Mouse (Mus musculus): ENCODE data around the gene Yeats4. TPM values are rescaled to one million over a fixed set of nuclear protein-coding genes. Genes with fewer than 3 reads are reported as not detected.

The Yeats4 gene
- polyA plus RNA-seq, 1 experiment, result 59.1 TPM

DNA sequence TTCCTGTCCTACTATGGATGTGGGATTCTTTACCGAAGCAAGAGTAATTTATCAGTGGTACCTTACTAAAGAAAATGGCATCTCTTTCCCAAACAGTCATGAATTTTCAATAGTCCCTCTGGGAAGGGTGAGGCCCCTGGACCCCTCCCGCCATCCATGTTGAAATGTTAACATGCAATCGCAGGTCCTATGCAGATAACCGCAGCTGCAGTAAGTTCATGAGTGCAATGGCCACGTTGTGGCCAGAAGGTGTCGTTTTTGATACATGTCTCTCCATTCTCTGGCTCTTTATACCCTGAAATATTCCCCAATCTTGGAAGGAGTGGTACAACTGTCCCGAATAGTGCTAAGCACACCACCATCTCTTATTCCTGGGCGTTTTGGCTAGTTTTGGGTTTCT lies 787 bp upstream of the Yeats4 start:
- Histone ChIP-seq H3K4me3 (replicated peaks; ENCODE audit: control insufficient read depth, low read depth, low read length) (no peak overlapping the region), H3K27ac (ENCODE audit: control insufficient read depth, insufficient read depth, low read depth, low read length, poor library complexity) (no peak overlapping the region), H3K4me1 (ENCODE audit: control insufficient read depth, insufficient read depth, low read length) (peaks cover 1% of the 10 kb centered on the region; the same call in 1 of the 2 replicates)
- WGBS, result 53% methylated on average over 8 of the region's 8 CpGs
- TF ChIP-seq CTCF (IDR thresholded peaks at IDR 0.05; ENCODE audit: control insufficient read depth, insufficient read depth, low read length) (no peak), POLR2A (IDR thresholded peaks at IDR 0.05; ENCODE audit: borderline replicate concordance, control insufficient read depth, low read depth, low read length) (no peak)

DNA sequence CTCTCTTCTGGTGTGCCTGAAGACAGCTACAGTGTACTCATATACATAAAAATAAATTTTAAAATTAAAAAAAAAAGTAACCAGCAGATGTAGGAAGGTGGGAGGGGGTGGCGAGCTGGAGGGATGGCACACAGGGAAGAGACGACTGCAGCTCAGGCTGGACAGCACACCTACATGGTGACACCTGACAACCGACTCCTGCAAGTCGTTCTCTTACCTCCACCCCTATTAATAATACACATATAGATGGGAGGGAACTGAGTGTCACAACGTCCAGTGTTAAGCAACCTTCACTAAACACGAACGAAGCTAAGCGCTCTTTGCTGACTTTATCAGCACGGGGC lies 577 bp downstream of the Yeats4 start:
- Histone ChIP-seq H3K4me1 (ENCODE audit: control insufficient read depth, insufficient read depth, low read length) (peaks cover 1% of the 10 kb centered on the region; the same call in 1 of the 2 replicates), H3K4me3 (replicated peaks; ENCODE audit: control insufficient read depth, low read depth, low read length) (peak overlapping the region; percentile 81), H3K27ac (ENCODE audit: control insufficient read depth, insufficient read depth, low read depth, low read length, poor library complexity) (peak overlapping the region; percentile 97; the same call in 1 of the 2 replicates)
- 2% methylated on average over 9 of the region's 9 CpGs for WGBS
- TF ChIP-seq POLR2A (IDR thresholded peaks at IDR 0.05; ENCODE audit: borderline replicate concordance, control insufficient read depth, low read depth, low read length) (no peak), CTCF (IDR thresholded peaks at IDR 0.05; ENCODE audit: control insufficient read depth, insufficient read depth, low read length) (no peak)

DNA sequence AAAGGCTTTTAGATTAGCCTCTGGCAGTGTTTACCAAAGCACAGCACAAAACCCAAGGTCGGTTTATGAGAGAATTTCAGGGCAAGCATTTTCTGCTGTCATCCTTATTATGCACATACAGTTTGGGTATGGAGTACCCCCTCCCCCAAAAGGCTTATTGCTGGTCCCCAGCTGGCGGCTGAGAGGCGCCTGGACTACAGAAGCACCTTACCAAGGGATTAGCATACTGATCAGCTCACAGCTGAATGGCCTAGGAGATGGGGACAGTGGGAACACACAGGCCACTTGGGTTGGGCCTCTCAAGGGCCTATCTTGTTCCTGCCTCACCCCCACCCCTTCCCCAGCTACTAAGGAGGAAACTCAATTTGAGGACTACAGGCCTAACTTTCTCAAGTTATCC lies 1.5 kb downstream of the Yeats4 start:
- TF ChIP-seq POLR2A (IDR thresholded peaks at IDR 0.05; ENCODE audit: borderline replicate concordance, control insufficient read depth, low read depth, low read length), result no peak
- no peak for TF ChIP-seq CTCF (IDR thresholded peaks at IDR 0.05; ENCODE audit: control insufficient read depth, insufficient read depth, low read length)
- no peak overlapping the region for H3K4me3 ChIP-seq (replicated peaks; ENCODE audit: control insufficient read depth, low read depth, low read length)
- 86% methylated on average over 3 of the region's 3 CpGs for WGBS
- no peak overlapping the region for H3K27ac ChIP-seq (ENCODE audit: control insufficient read depth, insufficient read depth, low read depth, low read length, poor library complexity)
- peaks cover 1% of the 10 kb centered on the region; the same call in 1 of the 2 replicates for H3K4me1 ChIP-seq (ENCODE audit: control insufficient read depth, insufficient read depth, low read length)

DNA sequence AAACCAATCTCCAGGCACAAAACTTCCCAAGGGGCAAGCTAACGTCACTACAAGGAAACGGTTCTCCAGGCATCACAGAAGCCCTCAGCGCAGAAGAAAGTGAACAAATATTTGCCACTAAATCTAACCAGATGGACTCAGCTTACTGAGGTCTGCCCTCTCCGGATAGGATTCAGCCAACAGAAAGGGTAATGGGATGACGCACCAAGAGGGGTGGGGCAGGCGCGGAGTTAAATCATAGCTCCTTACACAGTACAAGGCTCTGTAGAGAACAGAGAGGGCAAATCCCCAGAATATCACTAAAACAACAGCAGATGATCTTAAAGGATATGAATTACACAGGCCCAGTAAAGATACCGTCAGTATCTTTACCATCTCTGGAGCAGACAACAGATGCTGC lies 6.0 kb downstream of the Yeats4 start:
- no peak overlapping the region for H3K27ac ChIP-seq (ENCODE audit: control insufficient read depth, insufficient read depth, low read depth, low read length, poor library complexity)
- TF ChIP-seq POLR2A (IDR thresholded peaks at IDR 0.05; ENCODE audit: borderline replicate concordance, control insufficient read depth, low read depth, low read length) (no peak), CTCF (IDR thresholded peaks at IDR 0.05; ENCODE audit: control insufficient read depth, insufficient read depth, low read length) (no peak)
- 94% methylated on average over 8 of the region's 8 CpGs for WGBS
- H3K4me3 ChIP-seq (replicated peaks; ENCODE audit: control insufficient read depth, low read depth, low read length), result no peak overlapping the region
- peaks cover 5% of the 10 kb centered on the region; the same call in 1 of the 2 replicates for H3K4me1 ChIP-seq (ENCODE audit: control insufficient read depth, insufficient read depth, low read length)

DNA sequence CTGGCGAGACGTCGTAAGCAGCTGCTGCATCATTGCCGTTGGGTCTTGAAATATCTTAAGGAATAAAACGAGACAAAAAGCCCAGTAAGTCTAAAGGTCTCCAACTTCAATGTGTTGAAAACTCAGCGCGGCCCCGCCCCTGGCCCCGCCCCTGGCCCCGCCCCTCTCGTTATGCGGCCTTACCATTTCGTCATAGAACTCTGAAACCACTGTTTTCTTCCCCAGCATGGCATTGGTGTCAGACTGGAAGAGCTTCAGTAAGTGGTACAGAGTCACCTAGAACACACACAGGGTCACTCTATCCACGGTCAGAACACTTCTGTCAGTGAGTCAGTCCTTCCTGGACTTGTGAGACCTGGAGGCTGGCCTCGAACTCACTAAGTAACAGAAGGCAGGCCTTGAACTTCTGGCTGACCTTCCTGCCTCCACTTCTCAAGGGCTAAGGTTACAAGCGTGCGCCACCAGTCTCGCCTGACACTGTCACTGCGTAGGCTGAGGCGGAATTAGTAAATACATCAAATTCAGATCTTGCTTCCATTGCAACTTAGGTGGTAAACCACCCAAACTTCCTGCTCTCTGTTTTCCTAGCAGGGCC lies 7.0 kb downstream of the Yeats4 start:
- no peak overlapping the region for H3K27ac ChIP-seq (ENCODE audit: control insufficient read depth, insufficient read depth, low read depth, low read length, poor library complexity)
- H3K4me3 ChIP-seq (replicated peaks; ENCODE audit: control insufficient read depth, low read depth, low read length), result no peak overlapping the region
- WGBS, result 74% methylated on average over 20 of the region's 20 CpGs
- H3K4me1 ChIP-seq (ENCODE audit: control insufficient read depth, insufficient read depth, low read length), result peaks cover 5% of the 10 kb centered on the region; the same call in 1 of the 2 replicates
- TF ChIP-seq CTCF (IDR thresholded peaks at IDR 0.05; ENCODE audit: control insufficient read depth, insufficient read depth, low read length) (no peak), POLR2A (IDR thresholded peaks at IDR 0.05; ENCODE audit: borderline replicate concordance, control insufficient read depth, low read depth, low read length) (no peak)

DNA sequence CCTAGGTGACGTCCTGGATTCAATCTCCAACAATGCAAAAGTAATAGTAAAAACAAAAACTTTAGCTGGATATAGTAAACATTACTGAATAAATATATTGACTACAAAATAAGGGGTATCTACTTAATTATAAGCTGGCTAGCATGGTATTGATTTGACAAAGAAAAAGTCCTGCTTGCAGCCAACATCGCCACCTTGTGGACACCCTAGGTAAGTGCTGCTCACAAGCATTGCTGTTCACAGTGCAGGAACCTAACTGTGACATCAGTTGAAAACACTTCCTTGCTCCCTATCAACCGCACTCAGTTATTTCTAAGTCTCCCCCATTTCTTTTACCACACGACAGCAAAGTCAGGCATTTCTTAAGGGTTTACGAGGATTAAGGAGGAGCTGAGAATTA lies 7.5 kb downstream of the Yeats4 start:
- Histone ChIP-seq H3K4me3 (replicated peaks; ENCODE audit: control insufficient read depth, low read depth, low read length) (no peak overlapping the region), H3K4me1 (ENCODE audit: control insufficient read depth, insufficient read depth, low read length) (peaks cover 5% of the 10 kb centered on the region; the same call in 1 of the 2 replicates), H3K27ac (ENCODE audit: control insufficient read depth, insufficient read depth, low read depth, low read length, poor library complexity) (no peak overlapping the region)
- WGBS, result 61% methylated on average over 5 of the region's 5 CpGs
- no peak for TF ChIP-seq POLR2A (IDR thresholded peaks at IDR 0.05; ENCODE audit: borderline replicate concordance, control insufficient read depth, low read depth, low read length)
- TF ChIP-seq CTCF (IDR thresholded peaks at IDR 0.05; ENCODE audit: control insufficient read depth, insufficient read depth, low read length), result peak; percentile 87

DNA sequence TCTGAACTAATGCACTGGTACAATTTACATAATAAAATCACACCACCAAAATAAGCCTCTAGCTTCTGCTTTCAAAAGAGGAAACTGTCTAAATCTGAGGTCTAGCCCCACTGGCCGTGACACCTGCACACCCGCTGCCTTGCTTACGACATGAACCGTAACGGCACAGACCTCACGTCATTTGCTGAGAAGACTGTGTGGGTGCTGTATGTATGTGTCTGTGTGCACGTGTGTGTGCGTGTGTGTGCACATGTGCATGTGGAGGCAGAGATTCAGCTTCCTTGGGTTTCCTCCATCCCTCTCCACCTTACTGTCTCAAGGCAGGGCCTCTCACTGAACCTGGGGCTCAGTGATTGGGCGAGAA lies 8.2 kb downstream of the Yeats4 start:
- peaks cover 5% of the 10 kb centered on the region; the same call in 1 of the 2 replicates for H3K4me1 ChIP-seq (ENCODE audit: control insufficient read depth, insufficient read depth, low read length)
- peak overlapping the region; percentile 89 for H3K27ac ChIP-seq (ENCODE audit: control insufficient read depth, insufficient read depth, low read depth, low read length, poor library complexity)
- WGBS, result 41% methylated on average over 9 of the region's 9 CpGs
- H3K4me3 ChIP-seq (replicated peaks; ENCODE audit: control insufficient read depth, low read depth, low read length), result no peak overlapping the region
- TF ChIP-seq CTCF (IDR thresholded peaks at IDR 0.05; ENCODE audit: control insufficient read depth, insufficient read depth, low read length) (peak; percentile 14; the same call in 1 of the 2 replicates), POLR2A (IDR thresholded peaks at IDR 0.05; ENCODE audit: borderline replicate concordance, control insufficient read depth, low read depth, low read length) (no peak)

DNA sequence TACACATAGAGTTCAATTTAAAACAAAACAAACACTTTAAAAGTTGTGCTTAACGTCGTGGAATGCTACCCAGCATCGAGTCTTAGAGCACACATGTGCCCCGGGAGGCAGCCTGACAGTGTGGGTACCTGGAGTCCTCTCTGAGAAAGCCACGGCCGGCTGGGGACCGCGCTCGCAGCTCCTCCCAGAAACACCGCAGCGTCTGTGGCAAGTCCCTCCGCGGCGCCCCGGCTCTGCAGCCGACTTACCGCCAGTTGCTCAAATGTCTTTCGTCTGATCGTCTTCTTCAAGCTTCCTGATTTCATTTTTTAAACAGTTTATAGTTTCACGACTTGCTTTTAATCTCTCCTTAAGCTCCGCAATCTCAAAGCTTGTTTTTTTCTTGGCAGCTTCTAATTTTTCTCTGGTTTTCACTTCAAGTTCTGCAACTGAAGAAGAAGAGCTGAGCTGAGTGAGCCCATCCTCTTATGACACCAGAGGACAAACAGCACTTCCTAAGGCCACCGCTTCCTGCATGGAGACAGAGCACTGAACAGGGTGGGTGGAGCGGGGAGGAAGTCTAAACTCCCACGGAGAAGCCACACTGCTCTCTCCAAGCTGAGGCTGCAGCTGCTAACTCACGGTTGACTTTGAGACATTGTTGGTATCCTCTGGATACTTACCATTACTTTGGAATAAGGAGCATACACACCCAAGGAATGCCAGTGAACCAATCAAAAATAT lies 8.7 kb downstream of the Yeats4 start:
- Histone ChIP-seq H3K4me3 (replicated peaks; ENCODE audit: control insufficient read depth, low read depth, low read length) (peak overlapping the region; percentile 64), H3K4me1 (ENCODE audit: control insufficient read depth, insufficient read depth, low read length) (peaks cover 5% of the 10 kb centered on the region; the same call in 1 of the 2 replicates), H3K27ac (ENCODE audit: control insufficient read depth, insufficient read depth, low read depth, low read length, poor library complexity) (peak overlapping the region; percentile 89)
- TF ChIP-seq POLR2A (IDR thresholded peaks at IDR 0.05; ENCODE audit: borderline replicate concordance, control insufficient read depth, low read depth, low read length), result no peak
- TF ChIP-seq CTCF (IDR thresholded peaks at IDR 0.05; ENCODE audit: control insufficient read depth, insufficient read depth, low read length), result no peak
- 52% methylated on average over 25 of the region's 25 CpGs for WGBS

Measured in bone marrow, adult 2 months (tissue).